Mouse (Mus musculus): ENCODE data around the gene Atf4.

The Atf4 gene

DNA sequence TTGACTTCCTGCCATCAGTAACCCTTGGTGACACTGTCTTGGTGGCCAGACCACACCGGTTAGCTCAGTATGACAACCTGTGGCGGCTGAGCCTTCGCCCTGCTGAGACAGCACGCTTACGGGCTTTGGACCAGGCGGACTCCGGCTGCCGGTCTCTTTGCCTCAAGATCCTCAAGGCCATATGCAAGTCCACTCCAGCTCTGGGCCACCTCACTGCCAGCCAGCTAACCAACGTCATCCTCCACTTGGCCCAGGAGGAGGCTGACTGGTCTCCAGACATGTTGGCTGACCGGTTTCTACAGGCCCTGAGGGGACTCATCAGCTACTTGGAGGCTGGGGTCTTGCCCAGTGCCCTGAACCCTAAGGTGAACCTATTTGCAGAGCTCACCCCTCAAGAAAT, 5.3 kb upstream of the Atf4 start:
- DNase-seq (ENCODE audit: low read depth, low spot score), result no peak

DNA sequence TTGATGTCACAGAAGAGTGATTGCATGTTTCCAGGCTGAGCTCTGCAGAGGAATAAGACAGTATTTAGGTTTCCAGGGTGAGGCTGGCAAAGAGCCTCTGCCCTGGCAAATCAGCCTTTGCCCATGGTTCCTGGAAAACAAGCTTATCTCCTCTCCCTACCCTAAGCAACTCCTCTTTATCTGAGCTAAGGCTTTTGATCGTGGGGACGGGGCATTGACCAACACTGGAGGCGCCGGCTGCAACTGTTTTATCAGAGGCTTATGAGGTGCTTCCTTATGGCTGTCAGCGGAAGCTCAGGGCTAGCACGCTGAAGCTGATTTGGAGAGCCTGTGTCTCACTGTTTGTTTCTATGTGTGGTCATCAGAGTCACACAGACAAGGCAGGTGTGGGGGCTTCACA, 4.4 kb upstream of the Atf4 start:
- DNase-seq (ENCODE audit: low read depth, low spot score), result no peak

DNA sequence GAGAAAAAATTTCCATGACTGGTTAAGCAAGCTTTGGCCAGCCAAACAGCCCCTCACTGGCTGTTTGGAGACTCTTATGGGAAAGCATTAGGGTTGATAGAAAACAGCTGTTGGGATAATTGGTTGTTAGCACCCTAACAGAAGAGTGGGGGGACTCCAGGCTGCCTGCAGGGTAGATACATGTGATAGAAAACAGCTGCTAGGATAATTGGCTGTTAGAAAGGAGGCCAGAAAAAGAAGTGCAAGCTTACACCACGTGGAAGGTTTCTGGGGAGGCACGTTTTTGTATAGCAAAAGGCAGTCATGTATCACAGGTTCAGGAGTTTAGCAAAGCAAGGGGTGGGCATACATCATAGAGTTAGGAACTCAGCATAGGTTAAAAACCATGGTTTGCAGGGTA, 1.5 kb upstream of the Atf4 start:
- no peak for DNase-seq (ENCODE audit: low read depth, low spot score)

DNA sequence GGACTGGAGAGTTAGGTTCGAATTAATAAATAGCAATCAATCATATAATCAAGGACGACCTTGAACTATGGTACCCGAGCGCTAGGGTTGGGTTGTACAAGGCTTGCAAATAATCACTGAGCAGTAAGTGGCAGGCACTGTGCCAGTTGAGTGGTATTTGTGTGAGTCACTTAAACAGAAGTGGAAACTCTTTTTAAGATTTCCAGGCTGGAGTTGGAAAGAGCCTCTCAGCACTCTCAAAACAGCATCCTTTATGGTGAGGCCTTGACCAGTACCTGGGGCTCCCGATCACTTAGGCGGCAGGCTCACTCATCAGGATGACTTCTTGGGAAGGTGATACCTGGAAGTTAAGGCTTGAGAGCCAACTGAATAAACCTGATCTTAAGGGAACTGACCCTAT, 777 bp upstream of the Atf4 start:
- DNase-seq (ENCODE audit: low read depth, low spot score), result peak; percentile 64

- DNase-seq (ENCODE audit: low read depth, low spot score), result peak; percentile 90
These were observed 700 bp downstream of the Atf4 start for GRCm38 (mm10) chr15:80255646-80256121.

DNA sequence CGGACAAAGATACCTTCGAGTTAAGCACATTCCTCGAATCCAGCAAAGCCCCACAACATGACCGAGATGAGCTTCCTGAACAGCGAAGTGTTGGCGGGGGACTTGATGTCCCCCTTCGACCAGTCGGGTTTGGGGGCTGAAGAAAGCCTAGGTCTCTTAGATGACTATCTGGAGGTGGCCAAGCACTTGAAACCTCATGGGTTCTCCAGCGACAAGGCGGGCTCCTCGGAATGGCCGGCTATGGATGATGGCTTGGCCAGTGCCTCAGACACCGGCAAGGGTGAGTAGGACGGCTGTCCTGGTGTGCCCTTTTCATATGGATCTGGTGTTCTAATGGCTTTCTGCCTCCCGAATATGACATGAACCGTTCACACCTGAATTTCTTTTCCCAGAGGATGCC, 1.3 kb downstream of the Atf4 start:
- DNase-seq (ENCODE audit: low read depth, low spot score), result no peak

DNA sequence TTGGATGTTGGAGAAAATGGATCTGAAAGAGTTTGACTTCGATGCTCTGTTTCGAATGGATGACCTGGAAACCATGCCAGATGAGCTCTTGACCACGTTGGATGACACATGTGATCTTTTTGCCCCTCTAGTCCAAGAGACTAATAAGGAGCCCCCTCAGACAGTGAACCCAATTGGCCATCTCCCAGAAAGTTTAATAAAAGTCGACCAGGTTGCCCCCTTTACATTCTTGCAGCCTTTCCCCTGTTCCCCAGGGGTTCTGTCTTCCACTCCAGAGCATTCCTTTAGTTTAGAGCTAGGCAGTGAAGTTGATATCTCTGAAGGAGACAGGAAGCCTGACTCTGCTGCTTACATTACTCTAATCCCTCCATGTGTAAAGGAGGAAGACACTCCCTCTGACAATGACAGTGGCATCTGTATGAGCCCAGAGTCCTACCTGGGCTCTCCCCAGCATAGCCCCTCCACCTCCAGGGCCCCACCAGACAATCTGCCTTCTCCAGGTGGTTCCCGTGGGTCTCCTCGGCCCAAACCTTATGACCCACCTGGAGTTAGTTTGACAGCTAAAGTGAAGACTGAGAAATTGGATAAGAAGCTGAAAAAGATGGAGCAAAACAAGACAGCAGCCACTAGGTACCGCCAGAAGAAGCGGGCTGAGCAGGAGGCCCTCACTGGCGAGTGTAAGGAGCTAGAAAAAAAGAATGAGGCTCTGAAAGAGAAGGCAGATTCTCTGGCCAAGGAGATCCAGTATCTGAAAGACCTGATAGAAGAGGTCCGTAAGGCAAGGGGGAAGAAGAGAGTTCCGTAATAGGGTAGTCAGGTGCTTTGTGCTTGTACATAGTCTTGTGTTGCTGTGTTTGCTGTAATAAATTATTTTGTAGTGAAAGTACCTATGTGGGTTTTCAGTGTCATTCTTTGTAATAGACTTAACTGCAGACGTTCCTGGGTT, 1.9 kb downstream of the Atf4 start:
- no peak for DNase-seq (ENCODE audit: low read depth, low spot score)

DNA sequence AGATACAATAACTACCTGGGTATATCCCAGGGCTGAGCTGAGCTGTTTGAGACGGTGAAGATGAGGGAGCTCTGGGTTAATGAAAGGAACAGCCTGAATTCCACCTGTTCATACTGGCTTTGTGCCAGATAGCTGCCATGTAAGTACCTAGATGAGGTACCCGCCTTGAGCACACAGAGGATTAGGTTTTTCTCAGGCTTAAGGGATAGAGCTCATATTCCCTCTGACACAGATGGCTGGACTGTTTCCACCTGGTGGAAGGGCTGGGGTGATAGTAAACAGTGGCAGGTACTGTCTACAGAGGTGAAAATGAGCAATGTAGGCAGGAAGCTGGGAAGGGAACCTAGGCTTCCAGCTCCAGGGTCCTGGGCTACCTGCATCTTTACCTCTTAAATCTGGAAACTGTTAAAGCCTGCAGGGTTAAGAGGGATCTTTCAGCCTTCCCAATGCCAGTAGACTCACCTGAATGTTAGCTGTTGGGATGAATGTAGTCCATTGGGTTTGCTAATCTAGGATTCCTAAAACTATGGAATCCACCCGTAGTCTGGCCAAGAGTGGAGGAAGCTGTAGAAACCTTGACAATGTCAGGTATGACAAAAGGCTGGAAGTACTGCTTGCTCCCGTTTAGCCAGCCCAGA, 2.7 kb downstream of the Atf4 start:
- peak; percentile 80 for DNase-seq (ENCODE audit: low read depth, low spot score)

GRCm38 (mm10) chr15:80258240-80259170, 3.5 kb downstream of the Atf4 start:
- no peak for DNase-seq (ENCODE audit: low read depth, low spot score)

DNA sequence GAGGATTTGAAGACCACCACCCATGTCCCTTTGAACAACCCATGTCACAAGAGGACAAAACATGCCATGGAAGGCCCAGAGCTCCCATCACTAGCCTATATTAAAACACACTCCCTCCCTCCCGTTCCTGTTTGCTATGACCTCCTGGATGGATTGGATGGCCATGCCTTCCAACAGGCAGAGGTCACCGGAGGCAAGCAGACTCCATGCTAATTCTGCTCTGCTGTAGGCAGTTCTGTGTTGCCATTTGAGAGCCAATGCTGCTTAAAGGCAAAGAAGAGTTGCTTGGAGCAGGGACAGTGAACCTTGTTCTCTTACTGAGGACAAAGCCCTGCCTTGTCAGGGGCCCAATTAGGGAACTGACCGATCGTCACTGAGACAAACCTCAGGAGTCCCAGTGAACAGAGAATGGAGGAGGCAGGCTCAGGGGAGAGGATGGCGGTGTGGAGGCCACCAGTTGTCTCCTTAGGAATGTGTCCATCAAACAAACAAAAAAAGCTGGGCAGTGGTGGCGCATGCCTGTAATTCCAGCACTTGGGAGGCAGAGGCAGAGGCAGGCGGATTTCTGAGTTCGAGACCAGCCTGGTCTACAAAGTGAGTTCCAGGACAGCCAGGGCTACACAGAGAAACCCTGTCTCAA, 4.5 kb downstream of the Atf4 start:
- no peak for DNase-seq (ENCODE audit: low read depth, low spot score)

DNA sequence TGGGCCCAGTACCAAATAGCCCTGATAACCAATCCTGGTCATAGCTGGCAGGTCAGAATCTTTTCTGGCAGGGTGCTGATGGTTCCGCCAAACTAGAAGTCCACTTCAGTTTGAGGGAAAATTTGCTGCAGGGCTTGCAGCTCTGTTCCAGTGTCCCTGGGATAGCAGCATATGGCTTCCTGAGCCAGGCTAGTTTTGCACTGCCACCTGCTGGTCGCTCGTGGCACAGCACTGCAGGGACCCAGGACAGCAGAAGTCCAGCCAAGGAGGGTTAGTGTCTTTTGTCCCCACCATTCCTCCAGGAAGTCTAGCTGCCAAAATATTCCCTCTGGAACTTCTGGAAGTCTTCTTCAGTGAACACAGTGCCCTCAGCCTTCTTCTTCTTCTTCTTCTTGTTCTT, 5.7 kb downstream of the Atf4 start:
- DNase-seq (ENCODE audit: low read depth, low spot score), result peak; percentile 93

- no peak for DNase-seq (ENCODE audit: low read depth, low spot score)
These were observed 6.1 kb downstream of the Atf4 start for GRCm38 (mm10) chr15:80261100-80261499.

DNA sequence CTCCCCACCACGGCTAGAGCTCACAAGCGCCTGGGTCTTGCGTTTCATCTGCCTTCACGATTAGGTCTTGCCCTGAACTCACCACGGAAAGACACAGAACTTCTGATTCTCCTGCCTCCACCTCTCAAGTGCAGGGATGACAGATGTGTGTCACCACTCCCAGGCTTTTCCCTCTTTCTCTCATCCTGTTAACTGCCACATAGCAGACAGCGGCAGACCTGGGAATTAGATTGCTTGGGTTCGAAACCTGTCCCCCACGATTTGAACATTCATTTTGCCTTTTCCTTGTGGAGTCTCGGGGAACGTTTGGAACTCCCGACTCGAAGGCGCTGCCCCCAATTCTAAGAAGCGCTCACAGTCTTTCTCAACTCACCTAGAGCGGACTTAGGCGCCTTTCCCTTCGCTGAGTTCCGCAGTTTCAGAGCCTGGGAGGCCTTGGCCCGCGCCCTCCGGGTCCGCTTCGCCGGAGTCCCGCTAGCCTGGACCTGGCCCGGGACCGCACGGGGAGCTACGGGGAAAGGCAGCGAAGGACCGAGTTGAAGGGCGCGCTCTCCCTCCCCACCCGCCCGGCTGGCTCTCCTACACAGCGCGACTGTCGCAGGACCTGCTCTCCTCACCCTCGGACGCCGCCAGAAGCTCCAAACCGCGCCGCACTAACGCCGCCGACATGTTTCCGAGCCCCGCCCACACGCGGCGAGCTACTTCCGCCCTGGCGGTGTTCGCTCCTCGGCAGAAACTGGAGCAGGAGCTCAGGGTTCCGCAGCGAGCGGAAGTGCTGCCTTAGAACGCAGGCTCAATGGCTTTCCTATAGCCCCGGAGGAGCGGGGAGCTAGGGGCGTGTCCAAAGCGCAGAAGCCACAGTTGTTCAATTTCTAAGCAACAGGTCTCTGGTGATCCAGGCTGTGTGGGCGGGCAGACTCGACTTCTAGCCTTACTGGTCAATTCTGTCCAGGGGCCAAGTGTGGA, 8.9 kb downstream of the Atf4 start, which contains the start of gene Rps19bp1:
TSS of gene Rps19bp1 (minus strand) at position 706 of the 966 bp plus-strand sequence.
- DNase-seq (ENCODE audit: low read depth, low spot score), result peak; percentile 97

- peak; percentile 93 for DNase-seq (ENCODE audit: low read depth, low spot score)
These were observed 11.3 kb downstream of the Atf4 start for GRCm38 (mm10) chr15:80266281-80266680.

GRCm38 (mm10) chr15:80271858-80272396, 16.9 kb downstream of the Atf4 start:
- DNase-seq (ENCODE audit: low read depth, low spot score), result no peak

DNA sequence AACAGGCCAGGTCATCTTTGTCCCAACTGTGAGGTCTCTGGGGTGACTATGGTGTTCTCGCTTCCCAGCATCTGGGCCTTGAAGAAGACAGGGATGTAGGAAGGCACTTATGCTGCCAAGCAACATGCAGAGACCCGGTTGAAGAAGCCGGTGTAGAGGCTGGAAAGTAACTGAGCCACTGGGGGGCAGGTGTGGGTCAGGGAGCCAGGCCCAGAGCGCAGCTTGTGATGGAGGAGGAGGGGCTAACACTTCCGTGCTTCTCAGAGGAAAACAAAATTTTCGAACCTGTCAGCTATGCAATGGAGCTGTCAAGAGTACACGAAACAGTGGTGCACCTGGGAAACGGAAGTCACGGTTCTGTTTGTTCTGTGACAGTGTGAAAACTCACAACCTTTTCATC, 22.1 kb downstream of the Atf4 start:
- DNase-seq (ENCODE audit: low read depth, low spot score), result peak; percentile 87

DNA sequence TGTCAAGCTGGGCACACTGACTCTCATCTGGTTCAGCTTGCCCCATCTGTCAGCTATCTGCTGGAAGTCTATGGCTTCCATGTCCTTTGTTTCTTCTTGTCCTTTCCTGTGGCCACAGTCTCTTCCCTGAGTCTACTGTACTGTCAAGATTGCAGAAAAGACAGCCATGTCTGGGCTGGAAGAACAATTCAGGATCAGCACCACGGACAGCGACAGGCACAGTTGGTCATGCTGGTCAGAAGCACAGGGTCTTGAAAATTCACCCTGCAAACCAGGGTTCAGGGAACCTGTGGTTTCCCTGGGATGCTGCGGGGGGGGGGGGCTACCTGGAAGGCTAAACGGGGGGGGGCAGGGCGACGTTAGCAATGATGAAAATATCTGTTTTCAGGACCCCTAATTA, 22.6 kb downstream of the Atf4 start:
- DNase-seq (ENCODE audit: low read depth, low spot score), result no peak

- peak; percentile 97 for DNase-seq (ENCODE audit: low read depth, low spot score)
These were observed 23.3 kb downstream of the Atf4 start for GRCm38 (mm10) chr15:80278121-80278759.

- DNase-seq (ENCODE audit: low read depth, low spot score), result peak; percentile 69
These were observed 24.1 kb downstream of the Atf4 start for GRCm38 (mm10) chr15:80279053-80279452.

Data from brain, adult 2 months (tissue).